Mouse (Mus musculus) spleen, adult 2 months (tissue): Measurements from ENCODE around the gene Als2cr12.

ENCODE experiments used
- CTCF ChIP-seq: fragments of 200-500 bp; IDR thresholded peaks from 2 replicates; pipeline ENCODE4 v1.5.1; 2011; ENCODE audit warnings: mild to moderate bottlenecking, inconsistent platforms; ENCODE audit not compliant: insufficient read depth, insufficient read length, insufficient replicate concordance; ENCODE audit errors: extremely low read depth
- POLR2A ChIP-seq: fragments of 200-500 bp; IDR thresholded peaks from 2 replicates; pipeline ENCODE4 v1.6.1; 2011; ENCODE audit warnings: low read depth, low read length, inconsistent platforms

GRCm38 (mm10) chr1:58733636-58734035 lies 37.8 kb upstream of the Als2cr12 start:
- TF ChIP-seq CTCF: no peak
- TF ChIP-seq POLR2A: no peak
